In the genomic region with DNA sequence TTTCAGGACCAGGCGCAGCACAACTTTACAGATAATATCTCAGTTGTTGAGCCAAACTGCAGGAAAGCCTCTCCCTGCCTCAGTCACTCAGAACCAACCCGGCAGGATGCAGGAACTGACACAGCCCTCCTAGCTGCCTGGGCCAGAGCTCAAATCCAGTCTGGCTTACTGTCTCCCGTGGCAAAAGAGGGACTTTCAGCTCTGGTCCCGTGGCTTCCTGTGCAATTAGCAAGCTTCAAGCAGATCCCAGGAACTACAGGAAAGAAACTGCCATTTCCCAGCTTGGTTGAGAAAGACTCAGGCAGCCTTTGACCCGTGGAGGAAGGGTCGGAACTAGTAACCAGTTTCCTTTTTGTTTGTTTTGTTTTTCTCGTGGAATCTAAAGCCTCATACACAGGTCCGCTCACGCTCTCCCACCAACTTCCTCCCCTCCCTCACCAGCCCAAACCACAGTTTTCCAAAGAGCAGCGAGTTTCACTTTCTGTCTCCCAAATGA, we compare ENCODE assay signal across 9 mouse cellular contexts. TPM values are rescaled to one million over a fixed set of nuclear protein-coding genes. Genes with fewer than 3 reads are reported as not detected.
DNase-seq lines count a peak whose midpoint lies in the region; ATAC-seq lines count a peak whose summit lies in the region.
"Had no signal": no experiment of that assay in that cellular context is flagged by ENCODE, and none has a peak within 500 bp of the region (broad histone marks: within the 10 kb centered on the region; RNA-seq: fewer than 3 reads in every experiment).

No protein-coding gene starts in this region.

- peak overlapping the region; percentile 14; the same call in 1 of the 2 replicates for H3K9ac ChIP-seq in midbrain, embryonic 16.5 days (ENCODE audit: low read depth, low read length)
- no peak overlapping the region for H3K9ac ChIP-seq in midbrain, embryonic 14.5 days (replicated peaks; ENCODE audit: low read length)
- H3K9ac ChIP-seq in embryonic facial prominence, embryonic 13.5 days, result peak overlapping the region; percentile 40; the same call in 1 of the 2 replicates
- no peak overlapping the region for H3K9ac ChIP-seq in liver, embryonic 13.5 days

- H3K4me1 ChIP-seq in midbrain, embryonic 16.5 days (ENCODE audit: control insufficient read depth, insufficient read depth, low read length), result peaks cover 3% of the 10 kb centered on the region
- peaks cover under 1% of the 10 kb centered on the region; the same call in 1 of the 2 replicates for H3K4me1 ChIP-seq in midbrain, embryonic 14.5 days (ENCODE audit: control insufficient read depth, insufficient read depth, low read length)
- peaks cover 43% of the 10 kb centered on the region for H3K4me1 ChIP-seq in embryonic facial prominence, embryonic 13.5 days
- H3K4me1 ChIP-seq in liver, embryonic 13.5 days (replicated peaks), result peaks cover 10% of the 10 kb centered on the region; the same call in 1 of the 2 replicates

- no peak overlapping the region for H3K4me3 ChIP-seq in midbrain, embryonic 16.5 days (ENCODE audit: low read depth, low read length)
- H3K4me3 ChIP-seq in midbrain, embryonic 14.5 days (replicated peaks; ENCODE audit: low read depth, low read length), result no peak overlapping the region
- H3K4me3 ChIP-seq in embryonic facial prominence, embryonic 13.5 days, result peak overlapping the region; percentile 3; the same call in 1 of the 2 replicates
- H3K4me3 ChIP-seq in liver, embryonic 13.5 days (replicated peaks), result no peak overlapping the region

- no peak for DNase-seq in midbrain, embryonic 14.5 days
- DNase-seq in liver, embryonic 13.5 days, result no peak
- DNase-seq in urinary bladder, postnatal 36 days (ENCODE audit: low spot score in 2 of 2), result peak; percentile 51 to 66
- DNase-seq in retina, embryonic 14.5 days (ENCODE audit: low spot score), result no peak
- DNase-seq in spleen, adult 18-20 months, result no peak

- no peaks in the 10 kb centered on the region for H3K9me3 ChIP-seq in midbrain, embryonic 16.5 days (replicated peaks; ENCODE audit: control insufficient read depth, low read length, poor library complexity, severe bottlenecking)
- no peaks in the 10 kb centered on the region for H3K9me3 ChIP-seq in midbrain, embryonic 14.5 days (ENCODE audit: control insufficient read depth, low read length)
- H3K9me3 ChIP-seq in embryonic facial prominence, embryonic 13.5 days, result no peaks in the 10 kb centered on the region
- no peaks in the 10 kb centered on the region for H3K9me3 ChIP-seq in liver, embryonic 13.5 days (replicated peaks)
- H3K9me3 ChIP-seq: G1E had no signal

- H3K27ac ChIP-seq in midbrain, embryonic 16.5 days (ENCODE audit: low read length), result no peak overlapping the region
- no peak overlapping the region for H3K27ac ChIP-seq in midbrain, embryonic 14.5 days (replicated peaks; ENCODE audit: low read depth, low read length)
- H3K27ac ChIP-seq in embryonic facial prominence, embryonic 13.5 days, result peak overlapping the region; percentile 85
- peak overlapping the region; percentile 52; the same call in 1 of the 2 replicates for H3K27ac ChIP-seq in liver, embryonic 13.5 days

- H3K36me3 ChIP-seq in midbrain, embryonic 16.5 days (ENCODE audit: control insufficient read depth, insufficient read depth, low read length), result no peaks in the 10 kb centered on the region
- H3K36me3 ChIP-seq in midbrain, embryonic 14.5 days (ENCODE audit: control insufficient read depth, insufficient read depth, low read length), result no peaks in the 10 kb centered on the region
- no peaks in the 10 kb centered on the region for H3K36me3 ChIP-seq in embryonic facial prominence, embryonic 13.5 days
- H3K36me3 ChIP-seq in liver, embryonic 13.5 days, result no peaks in the 10 kb centered on the region
- H3K36me3 ChIP-seq: G1E had no signal

- no peak for ATAC-seq in midbrain, embryonic 16.5 days
- ATAC-seq in midbrain, embryonic 14.5 days (ENCODE audit: low FRiP score, low TSS enrichment), result no peak
- no peak; the same call in 1 of the 2 replicates for ATAC-seq in embryonic facial prominence, embryonic 13.5 days (ENCODE audit: insufficient number of reproducible peaks, insufficient read depth, low FRiP score, low TSS enrichment, low read depth)
- peak; percentile 25 to 47; a peak in 2 of 4 replicates for ATAC-seq in hematopoietic stem cell, adult 5-6 weeks (replicated peaks in 1 of 2; ENCODE audit: insufficient read depth in 1 of 2, low FRiP score in 2 of 2, low TSS enrichment in 1 of 2, low read depth in 1 of 2, poor library complexity in 2 of 2, severe bottlenecking in 2 of 2)
- ATAC-seq in liver, embryonic 13.5 days (ENCODE audit: low read depth), result peak; percentile 48

- no peak overlapping the region for H3K4me2 ChIP-seq in midbrain, embryonic 16.5 days (ENCODE audit: low read length)
- H3K4me2 ChIP-seq in midbrain, embryonic 14.5 days (ENCODE audit: low read length), result no peak overlapping the region
- peak overlapping the region; percentile 45 for H3K4me2 ChIP-seq in embryonic facial prominence, embryonic 13.5 days
- H3K4me2 ChIP-seq in liver, embryonic 13.5 days, result peak overlapping the region; percentile 18

- H3K27me3 ChIP-seq in midbrain, embryonic 16.5 days (ENCODE audit: control insufficient read depth, insufficient read depth, low read depth, low read length), result no peaks in the 10 kb centered on the region
- H3K27me3 ChIP-seq in midbrain, embryonic 14.5 days (ENCODE audit: control insufficient read depth, insufficient read depth, low read length), result no peaks in the 10 kb centered on the region
- H3K27me3 ChIP-seq in embryonic facial prominence, embryonic 13.5 days, result no peaks in the 10 kb centered on the region
- H3K27me3 ChIP-seq in liver, embryonic 13.5 days, result peaks cover 2% of the 10 kb centered on the region; the same call in 1 of the 2 replicates

- 51% methylated on average over 10 of the region's 10 CpGs for WGBS in midbrain, embryonic 16.5 days
- WGBS in midbrain, embryonic 14.5 days, result 56% methylated on average over 10 of the region's 10 CpGs
- 15% methylated on average over 10 of the region's 10 CpGs for WGBS in embryonic facial prominence, embryonic 13.5 days
- 10% methylated on average over 10 of the region's 10 CpGs for WGBS in liver, embryonic 13.5 days (ENCODE audit: insufficient replicate concordance)

RNA-seq across cellular contexts. Expression of gene Cebpg, which starts 24.5 kb away (rescaled TPM):
- polyA plus RNA-seq in midbrain, embryonic 16.5 days (2015; fragmentation: Nextera tagmentation; extraction: Ambion mirVana), result 24.2 and 27.3 TPM in 2 replicates
- polyA plus RNA-seq in midbrain, embryonic 14.5 days (2014; fragmentation: Nextera tagmentation; extraction: Ambion mirVana), result 29.6 and 32.0 TPM in 2 replicates
- 52.5 and 54.8 TPM in 2 replicates for polyA plus RNA-seq in embryonic facial prominence, embryonic 13.5 days (2015; fragmentation: Nextera tagmentation; extraction: Ambion mirVana)
- total RNA-seq in hematopoietic stem cell, adult 5-6 weeks (2017), result 34.9 and 43.3 TPM in 2 replicates
- 18.8 and 21.8 TPM in 2 replicates for polyA plus RNA-seq in liver, embryonic 13.5 days (2015; fragmentation: Nextera tagmentation; extraction: Ambion mirVana)

RNA-seq across cellular contexts. Expression of gene Cebpa, which starts 38.2 kb away (rescaled TPM):
- 0.33 and 0.51 TPM in 2 replicates for polyA plus RNA-seq in midbrain, embryonic 16.5 days (2015; fragmentation: Nextera tagmentation; extraction: Ambion mirVana)
- polyA plus RNA-seq in midbrain, embryonic 14.5 days (2014; fragmentation: Nextera tagmentation; extraction: Ambion mirVana), result 0.61 and 0.88 TPM in 2 replicates
- 5.3 and 5.5 TPM in 2 replicates for polyA plus RNA-seq in embryonic facial prominence, embryonic 13.5 days (2015; fragmentation: Nextera tagmentation; extraction: Ambion mirVana)
- total RNA-seq in hematopoietic stem cell, adult 5-6 weeks (2017), result 8.7 and 10.9 TPM in 2 replicates
- polyA plus RNA-seq in liver, embryonic 13.5 days (2015; fragmentation: Nextera tagmentation; extraction: Ambion mirVana), result 4.3 and 5.3 TPM in 2 replicates
- total RNA-seq: G1E had no signal

Comparison
In these comparisons a context has a peak if more than half of its experiments do, and no peak if none do; other contexts are left out.
1. H3K9ac ChIP-seq: peak in midbrain, embryonic 16.5 days (single experiment) and embryonic facial prominence, embryonic 13.5 days (single experiment); none in midbrain, embryonic 14.5 days (single experiment) and liver, embryonic 13.5 days (single experiment).
2. ATAC-seq: peak in hematopoietic stem cell, adult 5-6 weeks (2 of 2) and liver, embryonic 13.5 days (single experiment); none in midbrain, embryonic 16.5 days (single experiment), midbrain, embryonic 14.5 days (single experiment) and embryonic facial prominence, embryonic 13.5 days (single experiment).
3. H3K27ac ChIP-seq: peak in embryonic facial prominence, embryonic 13.5 days (single experiment) and liver, embryonic 13.5 days (single experiment); none in midbrain, embryonic 16.5 days (single experiment) and midbrain, embryonic 14.5 days (single experiment).
4. H3K4me2 ChIP-seq: peak in embryonic facial prominence, embryonic 13.5 days (single experiment) and liver, embryonic 13.5 days (single experiment); none in midbrain, embryonic 16.5 days (single experiment) and midbrain, embryonic 14.5 days (single experiment).
5. DNase-seq: peak in urinary bladder, postnatal 36 days (2 of 2); none in midbrain, embryonic 14.5 days (single experiment), liver, embryonic 13.5 days (single experiment), retina, embryonic 14.5 days (single experiment) and spleen, adult 18-20 months (0 of 2).